Mouse (Mus musculus) lung, postnatal 0 days (tissue): ENCODE data around the gene Gm1043. TPM values are rescaled to one million over a fixed set of nuclear protein-coding genes. Genes with fewer than 3 reads are reported as not detected.

ENCODE experiments used
- ATAC-seq: fragments of 200-750 bp; cut with Nextera tagmentation; 2 replicates; pipeline ENCODE4 v1.8.0; 2017; ENCODE audit warnings: moderate library complexity
- DNase-seq: peaks from one replicate; pipeline ENCODE4 v3.0.0-alpha.2; 2016; ENCODE audit warnings: low spot score
- H3K27ac ChIP-seq: fragments of 300-500 bp; sonication (generic); 2 replicates; pipeline ENCODE4 v1.5.1; 2014; ENCODE audit warnings: antibody characterized with exemption, mild to moderate bottlenecking, low read length, mixed read lengths
- H3K27me3 ChIP-seq: fragments of 300-500 bp; sonication (generic); replicated peaks from 2 replicates; pipeline ENCODE4 v1.6.1; 2014; ENCODE audit warnings: low read length, mixed read lengths; ENCODE audit not compliant: insufficient read depth
- H3K36me3 ChIP-seq: fragments of 300-500 bp; sonication (generic); 2 replicates; pipeline ENCODE4 v1.6.1; 2014; ENCODE audit warnings: low read length, mixed read lengths; ENCODE audit not compliant: insufficient read depth
- H3K4me1 ChIP-seq: fragments of 300-500 bp; sonication (generic); 2 replicates; pipeline ENCODE4 v1.6.1; 2014; ENCODE audit warnings: antibody characterized with exemption, low read depth, low read length, mixed read lengths; ENCODE audit not compliant: insufficient read depth
- H3K4me2 ChIP-seq: fragments of 300-500 bp; sonication (generic); replicated peaks from 2 replicates; pipeline ENCODE4 v1.6.1; 2014; ENCODE audit warnings: low read depth, mild to moderate bottlenecking, low read length, moderate library complexity, mixed read lengths
- H3K4me3 ChIP-seq: fragments of 300-500 bp; sonication (generic); 2 replicates; pipeline ENCODE4 v1.5.1; 2014; ENCODE audit warnings: low read depth, low read length
- H3K9ac ChIP-seq: fragments of 300-500 bp; sonication (generic); replicated peaks from 2 replicates; pipeline ENCODE4 v1.6.1; 2014; ENCODE audit warnings: low read depth, mild to moderate bottlenecking
- H3K9me3 ChIP-seq: fragments of 300-500 bp; sonication (generic); 2 replicates; pipeline ENCODE4 v1.6.1; 2016; ENCODE audit warnings: low read length, mixed read lengths
- CTCF ChIP-seq: IDR thresholded peaks from 2 replicates; pipeline ENCODE4 v1.5.1; 2016; ENCODE audit warnings: antibody characterized with exemption, mild to moderate bottlenecking
- EP300 ChIP-seq: IDR thresholded peaks from 2 replicates; pipeline ENCODE4 v1.6.1; 2016; ENCODE audit warnings: antibody characterized with exemption, mild to moderate bottlenecking, control low read depth
- WGBS: fragments of 180-500 bp; shearing (Covaris S2); extraction: QIAGEN DNeasy Blood & Tissue Kit; methylation state at CpG from one replicate; pipeline ENCODE4 v1.1.7; 2014; 5-methylcytosine and 5-hydroxymethylcytosine counted together
- polyA plus RNA-seq: library from polyadenylated mRNA; unstranded; fragments of >200 nt; fragmentation: Nextera tagmentation; extraction: Ambion mirVana; gene quantifications from 2 replicates; pipeline ENCODE4 v1.2.1, GENCODE M21; 2015

Gm1043 gene
- polyA plus RNA-seq, 1 experiment from 2014 or later = not detected

- WGBS = 30% methylated on average over 8 of the region's 9 CpGs
- H3K27ac ChIP-seq = no peak overlapping the region
- H3K9ac ChIP-seq = no peak overlapping the region
- no peaks in the 10 kb centered on the region for H3K4me1 ChIP-seq
- DNase-seq (peak; percentile 51), ATAC-seq (peak; percentile 81)
- H3K27me3 ChIP-seq = no peaks in the 10 kb centered on the region
- H3K36me3 ChIP-seq = no peaks in the 10 kb centered on the region
- TF ChIP-seq CTCF (no peak), EP300 (no peak)
- H3K4me2 ChIP-seq = peak overlapping the region; percentile 28; the same call in 1 of the 2 replicates
- H3K9me3 ChIP-seq = no peaks in the 10 kb centered on the region
- H3K4me3 ChIP-seq = no peak overlapping the region
These were observed 34.4 kb upstream of the Gm1043 start for GRCm38 (mm10) chr5:37050521-37051373.

DNA sequence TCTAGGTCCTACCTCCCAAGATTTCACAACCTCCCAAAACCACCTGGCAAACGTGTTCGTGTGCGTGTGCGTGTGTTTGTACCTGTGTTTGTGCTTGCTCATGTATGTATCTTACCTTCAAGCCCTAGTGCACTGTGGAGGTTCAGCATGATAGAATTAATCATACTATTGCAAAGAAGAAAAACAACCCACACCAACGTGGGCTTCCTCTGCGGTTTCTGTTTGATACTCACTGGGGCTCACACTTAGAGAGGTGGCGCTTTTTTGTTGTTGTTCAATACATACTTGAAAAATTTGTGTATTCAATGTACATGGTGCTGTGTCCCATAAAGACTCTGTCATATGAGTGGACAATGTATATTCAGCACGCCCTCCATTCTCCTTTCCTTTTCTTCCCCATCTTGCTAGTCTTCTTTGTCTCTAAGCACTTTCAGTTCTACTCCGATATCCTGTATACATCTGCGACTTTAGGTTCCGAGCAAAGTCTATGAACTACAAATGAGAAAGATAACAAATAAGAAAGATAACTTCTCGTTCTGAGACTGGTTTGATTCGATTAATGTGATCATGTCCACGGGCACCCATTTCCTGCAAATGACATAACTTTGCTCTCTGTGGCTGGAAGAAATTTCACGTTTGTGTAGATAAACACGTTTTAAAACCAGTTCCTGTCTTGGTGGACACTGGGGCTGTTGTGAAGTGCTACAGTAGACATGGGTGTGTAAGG is 33.6 kb upstream of the Gm1043 start:
- Histone ChIP-seq H3K9me3 (no peaks in the 10 kb centered on the region), H3K36me3 (no peaks in the 10 kb centered on the region), H3K27ac (no peak overlapping the region), H3K4me1 (no peaks in the 10 kb centered on the region), H3K9ac (no peak overlapping the region), H3K4me2 (peak overlapping the region; percentile 28; the same call in 1 of the 2 replicates), H3K27me3 (no peaks in the 10 kb centered on the region), H3K4me3 (no peak overlapping the region)
- 56% methylated on average over 16 of the region's 16 CpGs for WGBS
- DNase-seq (no peak), ATAC-seq (no peak)
- no peak for TF ChIP-seq CTCF

DNA sequence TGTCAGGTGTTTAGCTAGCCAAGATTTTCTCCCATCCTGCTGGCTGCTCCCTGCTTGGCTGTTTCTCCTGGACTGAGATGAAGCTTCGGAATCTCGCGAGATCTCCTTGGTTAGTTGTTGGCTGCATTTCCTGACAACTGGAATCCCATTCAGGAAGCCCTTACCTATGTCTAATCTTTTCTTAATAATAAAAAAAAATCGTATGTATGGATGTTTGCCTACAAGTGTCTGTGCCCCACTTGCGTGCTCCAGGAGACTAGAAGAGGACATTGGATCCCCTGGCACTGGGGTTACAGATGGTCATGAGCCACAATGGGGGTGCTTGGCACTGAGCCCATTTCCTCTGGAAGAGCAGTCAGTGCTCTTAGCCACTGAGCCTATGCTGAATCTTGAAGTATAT is 32.3 kb upstream of the Gm1043 start:
- no peak for ATAC-seq
- H3K27me3 ChIP-seq = no peaks in the 10 kb centered on the region
- H3K36me3 ChIP-seq = no peaks in the 10 kb centered on the region
- no peak for DNase-seq
- H3K4me1 ChIP-seq = no peaks in the 10 kb centered on the region
- no peak overlapping the region for H3K27ac ChIP-seq
- no peak overlapping the region for H3K4me3 ChIP-seq
- TF ChIP-seq CTCF (no peak), EP300 (no peak)
- WGBS = 70% methylated on average over 5 of the region's 5 CpGs
- no peaks in the 10 kb centered on the region for H3K9me3 ChIP-seq
- no peak overlapping the region for H3K9ac ChIP-seq
- H3K4me2 ChIP-seq = no peak overlapping the region

- TF ChIP-seq EP300 = no peak
- no peak for TF ChIP-seq CTCF
- Histone ChIP-seq H3K4me2 (no peak overlapping the region), H3K4me3 (no peak overlapping the region), H3K9ac (no peak overlapping the region), H3K27ac (no peak overlapping the region), H3K36me3 (no peaks in the 10 kb centered on the region), H3K27me3 (no peaks in the 10 kb centered on the region), H3K4me1 (no peaks in the 10 kb centered on the region), H3K9me3 (no peaks in the 10 kb centered on the region)
- ATAC-seq (no peak), DNase-seq (no peak)
- 65% methylated on average over 1 of the region's 1 CpGs for WGBS
These were observed 29.4 kb upstream of the Gm1043 start for GRCm38 (mm10) chr5:37055789-37056188.

- no peaks in the 10 kb centered on the region for H3K9me3 ChIP-seq
- ATAC-seq (no peak), DNase-seq (no peak)
- no peak overlapping the region for H3K27ac ChIP-seq
- no peak overlapping the region for H3K4me2 ChIP-seq
- WGBS = 35% methylated on average over 3 of the region's 3 CpGs
- TF ChIP-seq CTCF (no peak), EP300 (no peak)
- no peak overlapping the region for H3K4me3 ChIP-seq
- H3K36me3 ChIP-seq = no peaks in the 10 kb centered on the region
- H3K9ac ChIP-seq = no peak overlapping the region
- no peaks in the 10 kb centered on the region for H3K4me1 ChIP-seq
- no peaks in the 10 kb centered on the region for H3K27me3 ChIP-seq
These were observed 28.7 kb upstream of the Gm1043 start for GRCm38 (mm10) chr5:37056471-37056870.

DNA sequence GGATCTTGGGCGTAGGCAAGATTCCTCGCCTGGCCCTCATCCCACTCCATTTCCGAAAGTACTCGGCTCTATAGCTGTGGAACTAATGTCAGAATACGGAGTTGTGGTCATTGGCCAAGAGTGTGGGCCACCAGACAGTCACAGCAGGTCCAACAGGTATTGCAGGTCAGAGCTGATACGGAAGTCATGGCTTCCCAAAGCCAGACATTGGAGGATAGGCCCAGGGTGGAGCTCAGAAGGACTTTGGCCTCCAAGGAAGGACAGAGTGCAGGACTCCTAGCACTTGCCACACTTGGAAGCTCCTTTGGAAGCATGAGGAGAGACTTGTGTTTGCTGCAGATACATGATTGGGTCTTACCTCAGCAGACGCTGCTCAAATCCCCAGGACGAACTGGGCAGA is 23.6 kb upstream of the Gm1043 start:
- Histone ChIP-seq H3K27me3 (no peaks in the 10 kb centered on the region), H3K9me3 (no peaks in the 10 kb centered on the region), H3K4me2 (no peak overlapping the region), H3K4me3 (no peak overlapping the region), H3K9ac (no peak overlapping the region), H3K4me1 (no peaks in the 10 kb centered on the region), H3K36me3 (no peaks in the 10 kb centered on the region), H3K27ac (no peak overlapping the region)
- no peak for ATAC-seq
- WGBS = 78% methylated on average over 8 of the region's 8 CpGs
- TF ChIP-seq CTCF = no peak
- no peak for TF ChIP-seq EP300
- no peak for DNase-seq
